Mouse (Mus musculus): ENCODE data around the gene Poln.

Poln gene

DNA sequence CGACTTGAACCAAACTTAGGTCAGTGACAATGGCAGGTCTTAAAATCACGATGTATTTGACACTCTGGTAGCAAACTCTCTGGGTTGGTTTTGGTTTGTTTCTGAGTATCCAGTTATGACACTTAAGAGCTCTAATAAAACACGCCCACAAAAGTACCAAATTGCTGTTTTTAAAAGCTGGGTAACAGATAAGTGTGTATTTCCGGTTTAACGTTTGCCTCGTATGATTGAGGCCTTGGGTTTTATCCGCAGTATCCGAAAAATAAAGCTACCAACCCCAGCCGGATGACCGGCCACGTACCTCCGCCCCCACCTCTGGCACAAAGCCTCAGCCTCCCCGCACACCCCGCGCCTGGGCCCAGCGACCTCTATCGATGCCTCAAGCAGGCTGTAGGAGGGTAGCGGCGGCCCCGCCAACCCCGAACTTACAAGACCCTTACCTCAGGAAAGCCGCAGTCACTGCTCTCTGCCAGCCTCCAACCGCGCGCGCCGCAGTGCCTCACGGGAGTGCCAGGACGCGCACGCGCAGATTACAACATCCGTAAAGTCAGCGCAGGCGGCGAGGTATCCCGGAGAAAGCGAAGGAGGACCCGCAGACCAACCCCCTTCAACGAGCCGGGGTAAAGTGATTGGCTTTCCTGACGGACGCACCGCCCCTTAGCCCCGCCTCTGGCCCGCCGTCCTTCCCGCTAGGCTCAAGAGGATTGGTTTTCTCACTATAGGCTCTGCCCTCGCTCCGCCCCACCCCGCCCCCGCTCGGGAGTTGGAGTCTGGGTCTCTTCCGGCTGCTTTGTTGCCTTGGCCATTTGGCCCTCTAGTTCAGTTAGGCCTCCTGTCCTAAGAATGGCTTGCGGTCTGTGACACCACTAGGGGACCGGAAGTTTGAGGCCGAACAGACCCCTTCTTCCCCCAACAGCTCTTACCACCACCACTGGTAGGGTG, at the start of gene Poln, which contains the start of gene Haus3:
Poln (minus strand) TSS at position 499 of the 942 bp plus-strand sequence.
Haus3 (minus strand) TSS at position 578 of the 942 bp plus-strand sequence.
- in situ Hi-C loops (cut with MboI, MseI), result no loop called here

GRCm38 (mm10) chr5:34218672-34219071, 49.4 kb upstream of the Poln start:
- in situ Hi-C loops (cut with MboI, MseI), result no loop called here

GRCm38 (mm10) chr5:34217756-34218155, 48.5 kb upstream of the Poln start:
- in situ Hi-C loops (cut with MboI, MseI), result no loop called here

DNA sequence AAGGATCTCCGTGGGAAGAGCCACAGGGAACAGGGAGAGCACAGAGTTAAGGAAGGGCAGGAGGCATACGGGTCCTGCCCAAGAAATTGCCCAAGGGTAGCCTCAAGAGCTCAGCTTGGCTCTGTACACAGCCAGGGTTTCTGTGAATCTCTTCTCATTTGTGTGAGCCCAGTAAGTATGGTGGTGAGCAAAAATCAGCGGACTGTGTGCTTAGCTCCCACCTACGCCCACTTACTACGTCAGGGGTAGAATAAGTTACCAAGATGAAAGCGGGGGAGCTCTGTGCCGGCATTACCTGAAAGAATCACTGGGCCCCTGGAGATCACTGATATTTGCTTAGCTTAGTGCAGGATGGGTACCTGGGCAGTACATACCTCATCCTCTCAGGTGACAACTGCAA, 46.8 kb upstream of the Poln start:
- in situ Hi-C loops (cut with MboI, MseI), result no loop called here

- in situ Hi-C loops (cut with MboI, MseI), result no loop called here
Measured at GRCm38 (mm10) chr5:34213659-34214058, 44.4 kb upstream of the Poln start.

GRCm38 (mm10) chr5:34210279-34210678, 41.0 kb upstream of the Poln start:
- in situ Hi-C loops (cut with MboI, MseI), result no loop called here

DNA sequence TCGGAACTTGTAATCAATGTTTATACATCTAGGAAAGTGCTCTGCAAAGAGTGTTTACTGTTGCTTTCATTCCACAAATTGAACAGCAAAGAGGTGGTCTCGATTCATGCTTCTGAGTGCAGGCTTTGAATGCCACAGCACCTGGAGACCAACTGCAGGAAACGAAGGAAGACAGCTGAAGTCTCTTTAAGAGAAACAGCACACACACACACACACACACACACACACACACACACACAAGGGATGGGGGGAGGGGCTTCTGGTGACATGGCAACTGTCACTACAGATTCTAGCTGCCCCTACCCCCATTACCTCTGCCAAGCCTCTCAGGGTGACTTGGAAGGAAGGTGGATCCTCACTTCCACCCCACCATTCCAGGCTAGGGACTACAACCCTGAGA, 38.3 kb upstream of the Poln start:
- in situ Hi-C loops (cut with MboI, MseI), result no loop called here

GRCm38 (mm10) chr5:34205788-34206187, 36.5 kb upstream of the Poln start:
- in situ Hi-C loops (cut with MboI, MseI), result no loop called here

DNA sequence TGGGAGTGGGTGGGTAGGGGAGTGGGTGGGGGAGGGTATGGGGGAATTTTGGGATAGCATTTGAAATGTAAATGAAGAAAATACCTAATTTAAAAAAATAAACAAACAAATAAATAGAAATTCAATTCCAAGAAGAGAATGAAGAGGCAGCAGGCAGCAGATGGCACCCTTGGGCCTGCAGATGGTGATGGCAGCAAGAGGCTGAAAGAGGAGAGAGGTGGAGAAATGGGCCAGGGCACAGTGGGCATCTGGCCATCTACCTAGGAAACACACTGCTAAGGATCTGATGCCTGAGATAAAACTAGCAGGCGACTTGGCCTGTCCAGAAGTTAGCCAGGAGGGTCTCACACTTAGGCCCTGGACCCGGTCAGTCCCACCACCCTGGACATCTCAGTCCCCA, 35.7 kb upstream of the Poln start:
- in situ Hi-C loops (cut with MboI, MseI), result no loop called here

GRCm38 (mm10) chr5:34202006-34202405, 32.8 kb upstream of the Poln start:
- in situ Hi-C loops (cut with MboI, MseI), result no loop called here

GRCm38 (mm10) chr5:34201396-34201795, 32.1 kb upstream of the Poln start:
- in situ Hi-C loops (cut with MboI, MseI), result no loop called here

DNA sequence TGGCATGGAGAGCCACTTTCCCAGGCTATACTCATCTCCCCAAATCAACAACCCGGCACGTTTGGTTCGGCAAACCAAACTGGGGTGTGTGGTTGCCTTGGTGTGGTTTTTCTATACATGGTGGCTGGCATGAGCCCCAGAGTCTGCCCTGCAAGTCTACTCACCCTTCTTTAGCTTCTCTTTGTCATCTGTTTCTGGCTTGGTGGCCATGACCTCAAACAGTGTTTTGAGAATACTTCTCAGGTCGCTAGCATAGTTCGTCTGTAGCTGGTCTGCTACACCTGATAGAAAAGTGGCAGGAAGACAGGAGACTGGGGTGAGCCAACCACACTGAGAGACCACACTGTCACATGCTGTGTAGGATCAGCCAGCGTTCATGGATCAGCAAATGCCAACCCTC, 29.4 kb upstream of the Poln start:
- in situ Hi-C loops (cut with MboI, MseI), result no loop called here

DNA sequence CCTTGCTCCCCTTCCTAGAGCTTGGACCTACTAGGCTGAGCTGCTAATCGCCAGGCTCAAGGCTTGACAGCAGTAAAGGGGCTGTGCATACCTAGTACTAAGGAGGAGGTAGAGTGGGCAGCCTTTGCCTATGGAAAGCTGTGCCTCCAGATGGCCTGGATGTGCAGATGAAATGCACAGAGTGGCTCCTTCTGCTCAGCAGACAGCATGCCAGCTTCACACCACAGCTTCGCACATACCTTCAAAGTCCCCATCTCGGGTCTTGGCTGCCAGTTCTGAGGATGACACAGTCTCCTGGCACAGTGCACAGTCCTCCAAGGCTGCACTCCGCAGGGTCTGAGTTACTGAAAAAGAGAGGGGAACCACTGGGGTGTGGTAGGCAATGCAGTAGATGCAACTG, 28.0 kb upstream of the Poln start:
- in situ Hi-C loops (cut with MboI, MseI), result no loop called here

GRCm38 (mm10) chr5:34196423-34196822, 27.2 kb upstream of the Poln start:
- in situ Hi-C loops (cut with MboI, MseI), result no loop called here

- in situ Hi-C loops (cut with MboI, MseI), result no loop called here
Measured at GRCm38 (mm10) chr5:34195786-34196185, 26.5 kb upstream of the Poln start.

- in situ Hi-C loops (cut with MboI, MseI), result no loop called here
Measured at GRCm38 (mm10) chr5:34194975-34195662, 25.9 kb upstream of the Poln start.

GRCm38 (mm10) chr5:34194426-34194825, 25.2 kb upstream of the Poln start:
- in situ Hi-C loops (cut with MboI, MseI), result no loop called here

GRCm38 (mm10) chr5:34191843-34192242, 22.6 kb upstream of the Poln start:
- in situ Hi-C loops (cut with MboI, MseI), result no loop called here

DNA sequence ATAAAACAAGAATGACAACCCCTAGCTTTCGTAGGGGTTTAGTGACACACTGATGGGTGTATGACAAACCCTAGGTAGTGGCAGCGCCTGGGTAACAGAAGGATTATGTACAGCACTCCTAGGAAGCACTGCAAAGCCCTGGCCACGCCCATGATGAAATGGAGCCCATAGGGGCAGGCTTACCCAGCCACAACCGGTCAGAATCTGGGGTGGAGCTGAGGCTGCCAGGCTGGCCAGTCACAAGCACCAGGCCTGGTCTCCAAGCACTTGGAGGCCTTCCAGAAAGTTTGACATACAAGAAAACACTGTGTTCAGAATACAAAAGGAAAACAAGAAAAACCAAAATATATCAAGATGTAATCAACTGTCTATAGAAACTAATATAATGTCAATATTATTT, 21.8 kb upstream of the Poln start:
- in situ Hi-C loops (cut with MboI, MseI), result no loop called here

DNA sequence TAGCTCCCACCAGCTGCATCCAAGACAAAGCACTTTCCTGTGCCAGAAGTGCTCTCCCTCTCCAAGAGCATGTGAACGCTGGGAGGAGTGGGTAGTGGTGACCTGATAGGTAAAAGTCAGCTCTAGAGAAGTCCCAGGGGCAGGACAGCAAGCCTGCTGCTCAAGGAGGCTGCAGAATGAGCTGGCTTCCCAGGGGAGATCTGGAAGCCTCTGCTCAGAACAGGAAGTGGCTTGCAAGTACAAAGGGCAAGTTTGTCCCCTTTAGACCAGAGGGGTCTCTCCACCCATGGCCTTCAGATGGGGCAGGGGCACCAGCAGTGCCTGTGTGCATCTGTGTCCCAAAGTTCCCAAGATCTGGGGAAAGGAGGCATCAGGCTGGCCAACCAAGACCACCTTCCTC, 20.3 kb upstream of the Poln start:
- in situ Hi-C loops (cut with MboI, MseI), result no loop called here

- in situ Hi-C loops (cut with MboI, MseI), result no loop called here
Measured at GRCm38 (mm10) chr5:34188856-34189255, 19.6 kb upstream of the Poln start.

- in situ Hi-C loops (cut with MboI, MseI), result no loop called here
Measured at GRCm38 (mm10) chr5:34187601-34188316, 18.5 kb upstream of the Poln start, which contains the start of gene Mxd4. Gene Mxd4 (minus strand): TSS chr5:34187720.

Data from T-helper 2 cell (primary cell).